Mouse (Mus musculus) heart, adult 2 months (tissue): ENCODE data around the gene Pcsk1.

ENCODE experiments used
- CTCF ChIP-seq: fragments of 200-600 bp; IDR thresholded peaks from 2 replicates; pipeline ENCODE4 v1.8.1; 2022; ENCODE audit warnings: antibody characterized with exemption, mild to moderate bottlenecking, moderate library complexity
- POLR2A ChIP-seq: fragments of 200-500 bp; IDR thresholded peaks from 2 replicates; pipeline ENCODE4 v1.6.1; 2011; ENCODE audit warnings: mild to moderate bottlenecking, low read depth, low read length, control low read depth; ENCODE audit not compliant: insufficient read depth

DNA sequence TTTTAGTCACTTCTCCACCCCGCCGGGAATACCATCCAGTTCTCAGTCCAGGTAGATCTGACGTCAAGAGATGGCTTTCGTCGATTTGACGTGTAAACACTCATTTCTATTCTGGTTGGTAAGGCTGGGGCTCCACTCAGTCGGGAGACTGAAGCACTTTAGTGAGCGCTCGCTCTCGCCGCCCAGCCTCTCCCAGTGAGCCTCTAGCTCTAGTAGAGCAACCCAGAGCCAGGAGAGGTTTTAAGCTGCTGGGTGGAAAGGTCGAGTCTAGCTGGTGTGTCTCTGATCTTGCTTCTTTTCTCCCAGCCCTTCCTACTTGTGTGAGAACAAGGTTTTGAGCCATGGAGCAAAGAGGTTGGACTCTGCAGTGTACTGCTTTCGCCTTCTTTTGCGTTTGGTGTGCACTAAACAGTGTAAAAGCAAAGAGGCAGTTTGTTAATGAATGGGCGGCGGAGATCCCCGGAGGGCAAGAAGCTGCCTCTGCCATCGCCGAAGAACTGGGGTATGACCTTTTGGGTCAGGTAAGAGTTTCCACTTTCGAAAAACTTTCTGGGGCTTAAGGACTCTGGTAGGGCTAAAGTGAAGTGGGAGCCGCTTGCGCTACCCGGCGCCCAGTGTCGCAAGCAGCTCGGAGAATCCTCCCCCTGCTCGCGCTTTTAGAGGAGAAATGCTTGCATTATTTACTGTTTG, at the start of gene Pcsk1:
- TF ChIP-seq CTCF (no peak), POLR2A (no peak)
